Mouse (Mus musculus) intestine, postnatal 0 days (tissue): ENCODE results near the gene Cacna2d2. TPM values are rescaled to one million over a fixed set of nuclear protein-coding genes. Genes with fewer than 3 reads are reported as not detected.

Experiments used
- ATAC-seq: fragments of 200-750 bp; cut with Nextera tagmentation; 2 replicates; pipeline ENCODE4 v1.8.0; 2017; ENCODE audit warnings: mild to moderate bottlenecking, moderate TSS enrichment, moderate library complexity
- H3K27ac ChIP-seq: fragments of 300-500 bp; sonication (generic); 2 replicates; pipeline ENCODE4 v1.5.1; 2014; ENCODE audit warnings: mild to moderate bottlenecking, low read depth, low read length, moderate library complexity
- H3K27me3 ChIP-seq: fragments of 300-500 bp; sonication (generic); replicated peaks from 2 replicates; pipeline ENCODE4 v1.6.1; 2014; ENCODE audit warnings: low read length, mixed read lengths; ENCODE audit not compliant: control insufficient read depth, insufficient read depth
- H3K36me3 ChIP-seq: fragments of 300-500 bp; sonication (generic); 2 replicates; pipeline ENCODE4 v1.6.1; 2014; ENCODE audit warnings: mild to moderate bottlenecking, moderate library complexity; ENCODE audit not compliant: control insufficient read depth, insufficient read depth
- H3K4me1 ChIP-seq: fragments of 300-500 bp; sonication (generic); replicated peaks from 2 replicates; pipeline ENCODE4 v1.6.1; 2014; ENCODE audit warnings: antibody characterized with exemption, low read length, mixed read lengths; ENCODE audit not compliant: control insufficient read depth, insufficient read depth
- H3K4me2 ChIP-seq: fragments of 300-500 bp; sonication (generic); replicated peaks from 2 replicates; pipeline ENCODE4 v1.6.1; 2014; ENCODE audit warnings: low read depth, mild to moderate bottlenecking, moderate library complexity
- H3K4me3 ChIP-seq: fragments of 300-500 bp; sonication (generic); 2 replicates; pipeline ENCODE4 v1.5.1; 2014; ENCODE audit warnings: low read depth, low read length
- H3K9ac ChIP-seq: fragments of 300-500 bp; sonication (generic); 2 replicates; pipeline ENCODE4 v1.6.1; 2014; ENCODE audit warnings: mild to moderate bottlenecking, low read depth, low read length
- H3K9me3 ChIP-seq: fragments of 300-500 bp; sonication (generic); 2 replicates; pipeline ENCODE4 v1.6.1; 2016; ENCODE audit warnings: mixed run types; ENCODE audit not compliant: control insufficient read depth
- CTCF ChIP-seq: sonication (generic); IDR thresholded peaks from 2 replicates; pipeline ENCODE4 v1.5.1; 2016; ENCODE audit warnings: low read depth, mild to moderate bottlenecking, control low read depth, antibody characterized with exemption, moderate library complexity
- WGBS: fragments of 180-500 bp; shearing (Covaris S2); extraction: QIAGEN DNeasy Blood & Tissue Kit; methylation state at CpG from one replicate; pipeline ENCODE4 v1.1.7; 2014; 5-methylcytosine and 5-hydroxymethylcytosine counted together
- polyA plus RNA-seq: library from polyadenylated mRNA; unstranded; fragments of >200 nt; fragmentation: Nextera tagmentation; extraction: Ambion mirVana; gene quantifications from 2 replicates; pipeline ENCODE4 v1.2.1, GENCODE M21; 2015

Cacna2d2 gene
- polyA plus RNA-seq, 1 experiment from 2014 or later = 0.22 TPM

DNA sequence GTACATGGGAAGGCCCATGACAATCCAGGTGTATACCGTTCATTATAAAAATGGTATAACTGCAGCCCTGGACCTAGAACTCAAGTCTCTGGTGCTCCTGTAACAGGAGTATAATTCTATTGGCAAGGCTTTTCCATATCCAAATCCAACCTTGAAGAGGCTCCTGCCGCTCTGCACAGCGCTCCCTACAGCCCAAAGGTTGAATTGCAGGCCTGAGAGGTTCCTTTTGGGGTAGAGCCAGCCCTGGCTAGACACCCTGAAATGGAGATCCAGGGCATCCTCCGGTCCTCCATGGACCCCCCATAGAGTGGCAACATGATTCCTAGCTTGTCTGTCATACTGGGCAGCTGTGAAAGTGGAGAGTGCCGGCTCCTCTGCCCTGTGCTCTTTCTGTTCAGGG lies 79.6 kb downstream of the Cacna2d2 start:
- no peaks in the 10 kb centered on the region for H3K36me3 ChIP-seq

DNA sequence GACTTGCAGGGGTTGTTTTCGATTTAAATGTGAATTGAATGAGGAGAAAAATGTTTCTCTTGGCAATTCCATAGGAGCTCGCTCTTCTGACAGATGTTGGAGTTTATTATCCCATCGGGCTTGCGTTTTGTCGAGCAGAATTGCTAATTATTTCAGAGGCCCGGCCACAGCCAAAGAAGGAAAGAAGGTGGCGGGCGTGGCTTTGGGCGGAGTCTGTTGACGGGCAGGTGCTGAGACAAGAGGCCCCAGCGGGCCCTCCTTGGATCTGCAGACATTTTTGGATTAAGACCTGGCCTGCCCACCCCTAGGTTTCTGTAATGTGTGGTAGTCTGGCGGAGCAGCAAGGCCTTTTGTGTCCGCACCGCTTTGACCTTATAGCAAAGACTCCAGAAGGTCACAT lies 80.2 kb downstream of the Cacna2d2 start:
- no peaks in the 10 kb centered on the region for H3K36me3 ChIP-seq
- H3K9me3 ChIP-seq = no peaks in the 10 kb centered on the region
- no peak overlapping the region for H3K9ac ChIP-seq
- no peaks in the 10 kb centered on the region for H3K27me3 ChIP-seq
- H3K4me2 ChIP-seq = peak overlapping the region; percentile 27; the same call in 1 of the 2 replicates
- no peaks in the 10 kb centered on the region for H3K4me1 ChIP-seq
- no peak for TF ChIP-seq CTCF
- WGBS = 23% methylated on average over 14 of the region's 14 CpGs
- ATAC-seq = no peak
- no peak overlapping the region for H3K27ac ChIP-seq
- no peak overlapping the region for H3K4me3 ChIP-seq

More for the DNA sequence above, 79.6 kb downstream of the Cacna2d2 start:
- Histone ChIP-seq H3K4me3 (no peak overlapping the region), H3K9ac (no peak overlapping the region), H3K4me2 (no peak overlapping the region), H3K9me3 (no peaks in the 10 kb centered on the region), H3K4me1 (no peaks in the 10 kb centered on the region), H3K27me3 (no peaks in the 10 kb centered on the region), H3K27ac (no peak overlapping the region)
- no peak for ATAC-seq
- 46% methylated on average over 5 of the region's 5 CpGs for WGBS
- peak; percentile 40 for TF ChIP-seq CTCF

DNA sequence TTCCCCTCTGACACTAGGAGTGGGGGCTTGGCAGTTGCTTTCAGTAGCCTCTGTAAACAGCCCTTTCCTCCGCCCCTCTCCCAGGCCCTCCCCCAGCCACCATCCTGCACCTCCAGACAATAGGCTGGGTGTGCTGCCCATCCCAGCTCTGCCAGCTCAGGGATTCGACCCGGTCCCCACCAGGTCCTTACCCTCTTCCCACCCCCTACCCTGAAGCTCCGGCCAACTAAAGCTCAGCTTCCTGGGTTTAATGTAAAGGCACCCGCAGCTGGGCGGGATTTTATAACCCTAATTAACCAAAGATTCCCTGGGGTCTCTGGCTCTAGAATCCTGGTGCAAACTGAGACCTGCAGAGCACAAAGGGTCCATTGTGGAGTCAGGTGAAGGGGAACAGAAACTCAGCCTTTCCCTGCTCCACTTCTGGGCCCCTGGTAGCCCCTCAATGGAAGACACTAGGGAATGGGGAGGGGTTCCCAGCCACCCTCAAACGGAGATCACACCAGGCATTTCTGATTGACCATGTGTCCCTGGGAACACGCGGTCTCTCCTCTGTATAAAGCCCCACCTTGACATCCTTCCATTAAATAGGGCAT lies 81.2 kb downstream of the Cacna2d2 start:
- H3K4me1 ChIP-seq = no peaks in the 10 kb centered on the region
- no peak for TF ChIP-seq CTCF
- H3K9me3 ChIP-seq = no peaks in the 10 kb centered on the region
- no peak overlapping the region for H3K9ac ChIP-seq
- H3K36me3 ChIP-seq = no peaks in the 10 kb centered on the region
- H3K27ac ChIP-seq = no peak overlapping the region
- 23% methylated on average over 9 of the region's 9 CpGs for WGBS
- no peak overlapping the region for H3K4me2 ChIP-seq
- H3K4me3 ChIP-seq = no peak overlapping the region
- H3K27me3 ChIP-seq = no peaks in the 10 kb centered on the region
- no peak for ATAC-seq

DNA sequence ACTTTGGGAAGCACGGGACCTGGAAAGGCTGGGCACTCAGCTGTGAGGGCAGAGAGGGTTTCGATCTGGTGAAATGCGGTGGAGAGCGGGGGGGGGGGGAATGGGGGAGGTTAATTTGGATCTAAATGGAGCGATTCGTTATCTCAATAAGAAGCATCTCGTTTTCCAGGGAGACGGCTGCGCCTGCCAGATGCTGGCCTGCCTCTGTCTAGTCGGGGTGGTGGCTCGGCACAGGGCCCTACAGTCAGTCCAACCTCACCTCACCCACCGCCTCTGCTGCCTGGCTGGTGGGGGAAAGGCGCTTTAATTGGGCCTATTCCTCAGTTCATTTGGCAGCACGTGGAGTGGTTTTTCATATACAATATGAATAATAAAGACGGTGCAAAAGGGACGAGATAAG lies 81.9 kb downstream of the Cacna2d2 start:
- no peaks in the 10 kb centered on the region for H3K4me1 ChIP-seq
- no peak overlapping the region for H3K27ac ChIP-seq
- H3K27me3 ChIP-seq = no peaks in the 10 kb centered on the region
- H3K9ac ChIP-seq = no peak overlapping the region
- H3K4me2 ChIP-seq = no peak overlapping the region
- no peak for ATAC-seq
- WGBS = 40% methylated on average over 16 of the region's 16 CpGs
- no peak for TF ChIP-seq CTCF
- no peaks in the 10 kb centered on the region for H3K36me3 ChIP-seq
- H3K9me3 ChIP-seq = no peaks in the 10 kb centered on the region
- no peak overlapping the region for H3K4me3 ChIP-seq

DNA sequence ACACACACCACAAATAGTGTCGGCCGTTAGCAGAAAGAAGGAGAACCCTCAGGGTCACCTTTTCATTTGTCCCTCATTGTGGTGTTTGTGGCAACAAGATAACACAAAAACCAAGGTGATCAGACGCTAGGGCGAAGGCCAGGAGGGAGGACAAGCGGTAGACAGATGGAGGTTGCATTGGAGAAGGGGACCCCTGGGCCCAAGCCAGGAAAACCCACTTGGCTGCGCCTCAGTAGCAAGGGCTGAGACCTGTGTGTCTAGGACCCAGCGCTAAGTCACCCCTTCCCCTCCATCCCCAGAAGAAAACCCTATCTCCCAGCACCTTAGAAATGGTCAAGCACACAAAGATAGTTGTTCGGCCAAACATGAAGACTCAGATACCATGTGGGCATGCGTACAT lies 82.6 kb downstream of the Cacna2d2 start:
- Histone ChIP-seq H3K4me2 (no peak overlapping the region), H3K9ac (no peak overlapping the region), H3K27me3 (no peaks in the 10 kb centered on the region), H3K36me3 (no peaks in the 10 kb centered on the region), H3K27ac (no peak overlapping the region), H3K9me3 (no peaks in the 10 kb centered on the region), H3K4me1 (no peaks in the 10 kb centered on the region), H3K4me3 (no peak overlapping the region)
- 94% methylated on average over 9 of the region's 9 CpGs for WGBS
- TF ChIP-seq CTCF = no peak
- no peak for ATAC-seq

DNA sequence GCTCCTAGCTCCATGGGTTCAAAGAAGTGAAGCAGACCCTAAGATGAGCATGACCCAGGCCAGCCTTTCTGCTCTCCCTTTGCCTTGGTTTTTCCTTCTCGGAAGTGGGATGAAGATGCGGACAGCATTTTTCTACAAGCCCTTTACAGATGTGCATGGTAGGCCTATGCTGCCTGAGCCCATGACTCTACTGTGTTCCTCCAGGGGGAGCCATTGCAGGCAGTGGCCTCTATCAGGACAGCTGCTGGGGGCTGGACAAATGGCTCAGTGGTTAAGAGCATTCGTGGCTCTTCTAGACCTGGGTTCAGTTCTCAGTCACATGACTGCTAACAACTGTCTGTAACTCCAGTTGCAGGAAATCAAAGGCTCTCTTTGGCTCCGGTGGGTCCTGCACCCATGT lies 83.4 kb downstream of the Cacna2d2 start:
- no peaks in the 10 kb centered on the region for H3K36me3 ChIP-seq
- no peaks in the 10 kb centered on the region for H3K9me3 ChIP-seq
- H3K27ac ChIP-seq = no peak overlapping the region
- no peak overlapping the region for H3K4me2 ChIP-seq
- H3K9ac ChIP-seq = no peak overlapping the region
- TF ChIP-seq CTCF = 0 out of 2 replicates have a peak, but pooled peaks have one; percentile 29
- WGBS = 83% methylated on average over 4 of the region's 4 CpGs
- no peak for ATAC-seq
- no peaks in the 10 kb centered on the region for H3K4me1 ChIP-seq
- no peaks in the 10 kb centered on the region for H3K27me3 ChIP-seq
- no peak overlapping the region for H3K4me3 ChIP-seq

DNA sequence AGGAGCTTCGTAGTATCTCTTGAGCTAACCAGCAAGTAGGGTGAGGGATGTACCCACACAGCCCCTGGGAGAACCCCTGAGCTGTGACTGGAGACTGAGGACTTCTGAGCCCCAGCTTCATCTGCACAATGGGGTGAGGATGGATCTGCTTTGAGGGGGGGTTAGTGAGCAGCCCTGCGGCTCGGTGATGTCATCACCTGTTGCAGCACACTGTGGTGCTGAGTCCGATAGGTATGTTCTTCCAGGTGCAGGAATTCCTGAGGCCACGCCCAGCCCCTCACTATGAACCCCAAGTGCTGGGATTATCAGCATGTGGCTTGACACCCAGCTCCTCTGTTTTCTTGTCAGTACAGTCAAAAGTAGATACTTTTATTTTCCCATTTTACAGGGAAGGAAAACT lies 84.3 kb downstream of the Cacna2d2 start:
- no peak overlapping the region for H3K4me2 ChIP-seq
- no peak for TF ChIP-seq CTCF
- no peaks in the 10 kb centered on the region for H3K4me1 ChIP-seq
- H3K36me3 ChIP-seq = no peaks in the 10 kb centered on the region
- H3K4me3 ChIP-seq = no peak overlapping the region
- no peak overlapping the region for H3K27ac ChIP-seq
- H3K9me3 ChIP-seq = no peaks in the 10 kb centered on the region
- no peak for ATAC-seq
- no peaks in the 10 kb centered on the region for H3K27me3 ChIP-seq
- no peak overlapping the region for H3K9ac ChIP-seq
- WGBS = 83% methylated on average over 5 of the region's 5 CpGs
